Mouse (Mus musculus) frontal cortex, postnatal 10 days (tissue): Measurements from ENCODE around the gene Prkg1.
A peak's percentile ranks its signal among the peaks of the same experiment; 100 is the strongest.
"Not testable (repeated sequence)": the region's sequence is repeated elsewhere in the genome, so short reads cannot be mapped to it uniquely, and the experiment has no call there.

Source experiments
- DNase-seq, 2 experiments: peaks; one replicate each; pipeline ENCODE4 v3.0.0; 2022; ENCODE audit warnings: low spot score in 2 of 2, mixed read lengths in 1 of 2

Prkg1 gene

DNA sequence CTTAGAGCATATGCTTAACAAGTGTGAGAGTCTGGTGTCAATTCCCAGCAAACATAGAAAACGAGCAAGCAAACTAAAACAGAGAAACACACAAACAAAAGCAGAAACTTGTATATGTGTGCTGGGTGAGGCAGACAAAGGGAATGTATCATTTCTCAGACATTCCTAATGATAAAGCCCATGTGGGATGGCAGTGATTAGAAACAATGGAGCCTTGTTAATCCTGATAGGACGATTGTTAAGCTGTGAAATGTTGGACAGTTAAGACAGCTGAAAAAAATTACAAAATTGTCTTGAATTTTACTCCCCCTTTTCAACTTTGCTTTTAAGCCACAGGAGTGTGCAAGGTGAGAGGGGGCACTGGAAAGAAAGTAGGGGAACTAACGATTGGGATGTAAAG is 1133.8 kb downstream of the Prkg1 start:
- no peak for DNase-seq

DNA sequence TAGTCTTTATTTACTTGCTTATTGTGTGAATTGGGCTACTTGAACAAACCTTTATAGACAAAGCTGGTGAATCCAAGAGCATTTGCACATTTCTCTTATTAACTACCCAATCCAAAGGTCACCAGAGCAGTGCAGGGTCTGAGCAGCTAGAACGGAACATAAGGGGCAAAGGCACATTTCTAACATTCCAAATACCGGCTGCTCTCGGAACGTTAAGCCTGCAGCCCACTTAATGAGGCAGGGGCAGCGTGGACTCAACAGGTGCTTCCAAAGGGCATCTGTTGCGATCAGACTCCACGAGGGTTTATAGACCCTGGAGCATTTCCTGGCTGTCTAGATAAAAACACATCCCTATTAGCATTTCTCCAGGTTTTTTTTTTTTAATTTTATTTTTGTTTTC is 1138.8 kb downstream of the Prkg1 start:
- no peak for DNase-seq

DNA sequence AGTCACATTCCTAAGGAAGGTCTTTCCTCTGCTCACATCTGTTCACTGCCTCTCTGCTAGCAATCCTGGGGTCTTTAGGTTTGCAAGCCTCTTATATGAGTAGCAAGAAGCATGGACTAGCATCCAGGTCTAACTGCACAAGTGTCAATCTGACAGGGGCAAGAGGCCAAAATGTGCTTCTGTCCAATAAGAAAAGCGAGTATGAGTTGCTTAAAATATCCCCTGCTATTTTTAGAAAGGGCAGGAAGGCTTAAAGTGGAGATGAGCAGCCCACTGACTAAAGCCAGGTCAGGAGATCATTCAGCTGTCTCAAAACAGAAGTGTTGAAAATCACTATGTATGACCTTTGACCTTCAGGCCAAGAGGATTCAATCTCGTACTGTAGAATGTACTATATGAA is 1139.4 kb downstream of the Prkg1 start:
- no peak for DNase-seq

GRCm38 (mm10) chr19:30623620-30624019 is 1141.2 kb downstream of the Prkg1 start:
- no peak for DNase-seq

GRCm38 (mm10) chr19:30613150-30613865 is 1151.5 kb downstream of the Prkg1 start:
- no peak for DNase-seq

DNA sequence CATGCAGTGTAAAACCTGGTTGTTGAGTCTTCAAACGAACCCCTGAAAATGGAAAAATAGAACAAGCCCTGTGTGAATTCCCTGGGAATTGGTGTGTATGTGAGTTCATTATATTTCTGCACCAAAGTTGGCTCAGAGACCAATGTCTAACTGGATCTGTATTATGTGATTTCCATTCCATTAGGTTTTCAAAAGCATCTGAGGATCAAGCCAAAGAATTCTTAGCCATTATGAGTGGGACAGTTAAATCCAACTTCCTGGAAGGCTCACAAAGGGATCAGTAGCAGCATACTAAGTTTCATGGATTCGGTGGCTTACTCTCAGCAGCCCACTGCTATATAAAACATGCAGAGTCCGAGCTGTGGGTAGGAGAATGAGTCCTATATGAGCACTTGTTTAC is 1178.5 kb downstream of the Prkg1 start:
- no peak for DNase-seq

- DNase-seq, result no peak
Measured at GRCm38 (mm10) chr19:30564516-30564915, 1200.3 kb downstream of the Prkg1 start.

DNA sequence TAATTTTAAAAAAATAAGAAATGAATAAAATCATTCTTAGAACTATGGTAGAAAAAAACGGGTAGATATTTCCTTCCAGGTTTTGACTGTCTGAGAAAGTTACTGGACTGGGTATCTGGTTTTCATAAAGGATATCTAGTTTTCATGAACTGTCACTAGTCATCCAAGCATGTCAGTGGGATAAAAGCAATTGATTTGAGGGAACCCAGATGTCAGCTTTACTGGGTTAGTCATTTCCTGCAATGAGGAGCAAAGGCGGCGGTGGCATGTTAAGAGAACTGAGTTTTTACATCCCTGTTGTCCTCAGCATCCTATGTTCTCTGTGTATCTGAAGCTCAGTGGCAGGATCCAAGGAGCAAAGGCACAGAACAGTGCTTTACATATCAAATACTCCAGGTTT is 1201.0 kb downstream of the Prkg1 start:
- DNase-seq, result no peak

DNA sequence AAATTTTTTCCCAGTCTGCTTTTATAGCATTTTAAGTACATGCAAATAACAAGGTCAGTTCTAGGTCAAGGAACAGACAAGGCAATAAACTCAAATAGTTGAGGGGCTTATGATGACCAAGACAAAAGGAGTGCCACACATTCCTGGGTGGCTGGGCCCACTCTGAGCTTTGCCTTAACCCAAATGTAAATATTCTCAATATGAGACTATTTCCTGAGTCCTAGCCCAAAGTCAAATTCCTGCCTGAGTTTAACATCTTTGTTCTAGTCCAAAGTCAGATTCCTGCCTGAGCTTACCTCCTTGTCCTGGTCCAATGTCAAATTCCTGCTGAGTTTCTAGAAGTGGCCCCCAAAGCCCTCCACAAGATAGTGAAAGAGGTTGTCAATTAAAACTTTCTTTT is 1206.8 kb downstream of the Prkg1 start:
- DNase-seq, result no peak

DNA sequence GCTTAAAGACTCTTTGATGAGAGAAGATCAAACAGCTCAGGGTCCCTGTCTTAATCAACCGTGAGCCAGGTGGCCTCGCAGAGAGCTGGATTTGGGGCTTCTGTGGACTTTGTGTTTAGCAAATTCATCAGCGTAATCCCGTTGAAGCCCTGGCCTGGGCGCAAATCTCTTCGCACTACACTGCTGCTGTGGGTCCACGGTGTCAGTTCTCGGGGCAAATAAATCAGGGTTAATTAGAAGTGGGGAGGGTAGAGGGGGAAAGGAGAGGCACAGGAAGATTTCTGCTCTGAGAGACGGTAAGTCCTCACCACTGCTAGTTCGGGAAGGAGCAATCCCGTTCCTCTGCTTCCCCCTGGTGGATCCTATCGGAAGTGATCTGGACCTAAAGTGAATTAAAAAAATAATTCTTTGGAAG is 1210.4 kb downstream of the Prkg1 start:
- DNase-seq, result peak; percentile 20 to 57

DNA sequence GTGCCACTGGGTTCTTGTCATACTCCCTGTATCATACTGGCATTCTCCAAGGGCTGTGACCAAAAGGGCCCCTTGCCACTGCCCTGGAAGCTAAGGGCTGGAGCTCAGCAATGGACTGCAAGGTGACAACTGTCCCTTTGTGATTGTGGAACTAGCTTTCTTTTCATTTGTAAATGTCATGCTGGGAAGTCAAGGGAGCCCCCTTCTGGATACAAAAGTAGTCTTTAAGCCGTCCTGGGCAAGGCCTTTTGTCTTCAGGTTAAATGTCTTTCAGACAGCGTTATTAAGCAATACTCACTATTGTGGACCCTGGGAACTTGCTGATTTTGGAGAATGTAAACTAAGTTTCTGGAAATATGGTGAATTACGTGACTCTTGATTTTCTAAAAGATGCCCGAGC is 1211.1 kb downstream of the Prkg1 start:
- no peak for DNase-seq

- DNase-seq, result no peak
Measured at GRCm38 (mm10) chr19:30552260-30552659, 1212.6 kb downstream of the Prkg1 start.

GRCm38 (mm10) chr19:30549854-30550647 is 1214.8 kb downstream of the Prkg1 start:
- DNase-seq, result no peak

DNA sequence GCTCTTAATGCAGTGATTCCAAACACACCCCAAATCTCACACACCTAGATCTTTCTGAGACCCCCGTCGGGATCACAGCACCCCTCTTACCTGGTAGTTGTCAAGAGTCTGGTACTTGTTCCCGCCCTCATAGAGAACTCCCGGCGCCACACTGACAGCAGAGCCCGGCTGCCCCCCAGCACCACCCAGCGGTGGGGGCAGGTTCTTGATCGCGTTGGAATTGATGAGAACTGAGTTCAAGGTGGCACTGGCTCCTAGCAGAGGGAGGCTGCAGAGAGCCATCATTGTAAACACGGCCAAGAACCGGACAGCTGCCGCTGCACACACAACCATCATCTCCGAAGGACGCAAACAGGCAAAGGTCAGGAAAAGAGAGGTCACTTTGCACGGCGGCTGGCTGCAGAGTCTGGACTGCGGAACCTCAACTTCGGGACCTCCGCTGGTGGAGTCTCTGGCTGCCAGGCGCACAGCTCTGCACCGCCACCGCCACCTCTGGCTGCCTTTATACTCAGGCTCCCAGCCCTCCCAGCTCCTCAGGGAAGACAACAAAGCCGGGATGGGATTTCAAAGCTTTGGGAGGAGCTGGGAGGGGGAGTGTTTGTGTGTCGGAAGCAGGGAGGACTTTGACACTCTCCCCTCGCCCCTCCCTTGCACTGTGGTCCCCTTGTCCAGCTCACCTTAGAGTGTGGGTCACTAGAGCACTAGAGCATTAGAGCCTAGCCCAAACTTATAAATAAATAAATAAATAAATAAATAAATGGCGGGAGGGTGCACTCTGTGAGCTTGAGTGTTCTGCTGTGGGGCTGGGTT is 1215.6 kb downstream of the Prkg1 start, which contains the start of gene Dkk1:
Gene Dkk1 (minus strand): TSS at position 622 of the 810 bp plus-strand sequence.
- DNase-seq, result no peak

DNA sequence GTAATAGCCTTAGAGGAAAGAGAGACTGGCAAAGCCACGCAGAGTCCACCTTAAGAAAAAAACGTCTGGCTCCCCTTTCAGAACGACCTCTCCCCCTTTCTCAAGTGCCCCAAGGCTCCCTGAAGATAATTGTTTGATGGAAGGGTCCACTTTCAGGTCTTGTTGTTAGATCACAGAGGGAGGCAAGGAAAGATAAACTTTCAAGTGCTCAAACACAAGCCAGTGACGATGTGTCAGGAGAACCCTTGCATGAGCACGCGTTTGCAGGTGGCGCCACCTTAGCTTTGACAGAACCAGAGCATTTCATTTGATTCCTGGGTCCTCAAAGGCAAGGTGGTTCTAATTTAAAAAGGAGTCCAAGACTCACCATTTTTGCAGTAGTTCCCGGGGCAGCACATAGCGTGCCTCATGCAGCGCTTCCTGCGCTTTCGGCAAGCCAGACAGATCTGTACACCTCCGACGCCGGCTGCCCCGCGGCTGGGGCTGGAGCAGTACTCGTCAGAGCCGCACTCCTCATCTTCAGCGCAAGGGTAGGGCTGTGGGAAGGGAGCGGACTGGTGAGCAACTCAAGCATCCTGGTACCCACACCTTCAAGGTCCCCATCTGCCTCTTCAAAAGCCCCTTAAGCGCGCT is 1216.3 kb downstream of the Prkg1 start:
- DNase-seq, result no peak

DNA sequence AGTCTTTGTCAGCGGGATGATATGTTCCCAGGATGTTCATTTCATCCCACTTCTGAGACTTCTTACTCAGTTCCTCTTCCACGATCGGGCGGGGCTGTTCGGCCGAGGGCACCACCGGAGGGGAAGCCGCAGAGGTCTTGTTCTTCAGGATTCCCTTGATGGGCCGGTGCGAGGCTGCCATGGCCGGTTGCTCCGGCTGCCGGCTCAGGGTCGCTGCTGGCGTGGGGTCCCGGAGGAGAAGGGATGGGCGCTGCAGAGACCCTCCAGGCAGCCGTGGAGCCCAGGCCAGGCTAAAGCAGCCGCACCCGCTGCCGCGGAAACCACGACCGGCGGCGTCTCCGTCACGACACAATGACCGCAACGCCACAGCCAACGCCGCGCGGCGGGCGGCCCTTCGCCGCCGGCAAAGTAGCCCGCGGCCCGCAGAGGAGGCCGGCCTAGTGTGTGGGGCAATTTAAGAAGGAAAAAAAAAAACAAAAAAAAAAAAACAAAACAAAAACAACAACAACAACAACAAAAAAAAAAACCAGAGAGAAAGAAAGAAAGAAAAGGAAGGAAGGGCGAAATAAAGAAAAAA is 1225.4 kb downstream of the Prkg1 start:
- DNase-seq, result not testable (repeated sequence)

DNA sequence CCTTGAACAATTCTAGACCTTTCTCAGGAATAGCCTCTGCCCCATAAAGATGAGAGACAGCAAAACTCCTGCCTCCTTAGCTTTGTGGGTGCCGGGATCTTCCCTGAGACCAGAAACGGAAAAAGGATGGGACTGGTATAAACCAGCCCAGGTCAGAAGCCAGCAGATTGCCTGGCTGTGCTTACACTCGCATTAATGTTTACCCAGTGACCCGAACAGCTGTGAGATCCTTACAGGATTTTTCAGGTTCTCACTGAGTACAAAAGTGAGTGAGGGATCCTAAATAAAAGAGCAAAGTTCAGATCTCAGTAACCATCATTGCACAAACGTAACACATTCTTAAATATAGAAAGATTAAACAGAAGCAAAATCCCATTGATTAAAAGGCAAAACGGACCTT is 1248.1 kb downstream of the Prkg1 start:
- DNase-seq, result no peak
